Comparison of ENCODE assay signal across 8 mouse cellular contexts in genomic region chr8:123212321-123213117, GRCm38 (mm10). TPM values are rescaled to one million over a fixed set of nuclear protein-coding genes. Genes with fewer than 3 reads are reported as not detected.
DNase-seq lines count a peak whose midpoint lies in the region; ATAC-seq and TF ChIP-seq lines count a peak whose summit lies in the region.

Gene Chmp1a (minus strand): TSS chr8:123212763.
Gene Spata33 (plus strand): TSS chr8:123212832.

- H3K4me3 ChIP-seq in forebrain, embryonic 12.5 days (replicated peaks), result peak within 1 kb of the TSS; percentile 74
- H3K4me3 ChIP-seq in heart, postnatal 0 days (ENCODE audit: low read depth, low read length), result peak within 1 kb of the TSS; percentile 83
- peak within 1 kb of the TSS; percentile 92 for H3K4me3 ChIP-seq in neural tube, embryonic 14.5 days (ENCODE audit: low read depth, low read length)

- no peaks in the 10 kb centered on the region for H3K27me3 ChIP-seq in forebrain, embryonic 12.5 days
- no peaks in the 10 kb centered on the region for H3K27me3 ChIP-seq in heart, postnatal 0 days (ENCODE audit: control insufficient read depth, insufficient read depth, low read length)
- no peaks in the 10 kb centered on the region for H3K27me3 ChIP-seq in neural tube, embryonic 14.5 days (ENCODE audit: control insufficient read depth, insufficient read depth, low read length)

- peak; percentile 39 for TF ChIP-seq CTCF in heart, postnatal 0 days (IDR thresholded peaks at IDR 0.05; ENCODE audit: low read depth)

- ATAC-seq in forebrain, embryonic 12.5 days (ENCODE audit: low FRiP score), result peak; percentile 95
- peak; percentile 91 for ATAC-seq in heart, postnatal 0 days (ENCODE audit: insufficient read depth, low read depth)
- ATAC-seq in neural tube, embryonic 14.5 days (ENCODE audit: low read depth), result peak; percentile 94

- peaks cover 29% of the 10 kb centered on the region for H3K36me3 ChIP-seq in forebrain, embryonic 12.5 days (replicated peaks)
- peaks cover 28% of the 10 kb centered on the region for H3K36me3 ChIP-seq in heart, postnatal 0 days (replicated peaks; ENCODE audit: control insufficient read depth, insufficient read depth, low read length)
- H3K36me3 ChIP-seq in neural tube, embryonic 14.5 days (ENCODE audit: control insufficient read depth, insufficient read depth, low read length), result peaks cover 18% of the 10 kb centered on the region

- peak; percentile 91 for TF ChIP-seq EP300 in heart, postnatal 0 days (IDR thresholded peaks at IDR 0.05; ENCODE audit: low read depth)

- peak within 1 kb of the TSS; percentile 86 for H3K4me2 ChIP-seq in forebrain, embryonic 12.5 days
- peak within 1 kb of the TSS; percentile 84 for H3K4me2 ChIP-seq in heart, postnatal 0 days (ENCODE audit: low read depth, low read length)
- H3K4me2 ChIP-seq in neural tube, embryonic 14.5 days (ENCODE audit: low read depth, low read length), result peak within 1 kb of the TSS; percentile 71

- peaks cover 25% of the 10 kb centered on the region for H3K4me1 ChIP-seq in forebrain, embryonic 12.5 days
- H3K4me1 ChIP-seq in heart, postnatal 0 days (ENCODE audit: control insufficient read depth, insufficient read depth), result peaks cover 31% of the 10 kb centered on the region
- peaks cover 14% of the 10 kb centered on the region for H3K4me1 ChIP-seq in neural tube, embryonic 14.5 days (ENCODE audit: control insufficient read depth, insufficient read depth, low read length)

- peak; percentile 98 for DNase-seq in ES-CJ7 (ENCODE audit: low read depth, low spot score)
- DNase-seq in c-Kit-positive CD71-positive TER-119-positive erythroid progenitor cells, embryonic 14.5 days (ENCODE audit: low spot score), result peak; percentile 89
- peak; percentile 88 for DNase-seq in heart, postnatal 0 days (ENCODE audit: low spot score)
- DNase-seq in kidney, postnatal 36 days, result peak; percentile 96 to 98
- DNase-seq in lung, adult 18-20 months, result peak; percentile 88 to 94
- peak; percentile 93 for DNase-seq in testis, postnatal 10 days (ENCODE audit: low spot score)

- no peaks in the 10 kb centered on the region for H3K9me3 ChIP-seq in forebrain, embryonic 12.5 days
- no peaks in the 10 kb centered on the region for H3K9me3 ChIP-seq in heart, postnatal 0 days (replicated peaks; ENCODE audit: control insufficient read depth, low read length)
- H3K9me3 ChIP-seq in neural tube, embryonic 14.5 days (ENCODE audit: control insufficient read depth, low read length), result no peaks in the 10 kb centered on the region

- peak within 1 kb of the TSS; percentile 32; the same call in 1 of the 2 replicates for H3K27ac ChIP-seq in forebrain, embryonic 12.5 days
- peak within 1 kb of the TSS; percentile 68 for H3K27ac ChIP-seq in heart, postnatal 0 days (ENCODE audit: low read depth)
- H3K27ac ChIP-seq in neural tube, embryonic 14.5 days (ENCODE audit: low read depth, low read length), result peak within 1 kb of the TSS; percentile 4; the same call in 1 of the 2 replicates

- peak within 1 kb of the TSS; percentile 80 for H3K9ac ChIP-seq in forebrain, embryonic 12.5 days
- H3K9ac ChIP-seq in heart, postnatal 0 days (replicated peaks; ENCODE audit: low read depth, low read length), result peak within 1 kb of the TSS; percentile 93
- H3K9ac ChIP-seq in neural tube, embryonic 14.5 days (replicated peaks; ENCODE audit: low read depth, low read length), result peak within 1 kb of the TSS; percentile 97

- WGBS in forebrain, embryonic 12.5 days, result under 1% methylated on average over 76 of the region's 76 CpGs
- under 1% methylated on average over 76 of the region's 76 CpGs for WGBS in heart, postnatal 0 days
- 1% methylated on average over 73 of the region's 76 CpGs for WGBS in neural tube, embryonic 14.5 days

RNA-seq across cellular contexts. Expression of gene Chmp1a, which starts in this region (rescaled TPM):
- 150 and 155 TPM in 2 replicates for polyA plus RNA-seq in forebrain, embryonic 12.5 days (2016; fragmentation: Nextera tagmentation; extraction: Ambion mirVana)
- total RNA-seq in heart, postnatal 0 days (2014; rRNA removed; ENCODE audit: low replicate concordance), result 121 and 131 TPM in 2 replicates
- polyA plus RNA-seq in heart, postnatal 0 days (2015; fragmentation: Nextera tagmentation; extraction: Ambion mirVana), result 91.0 and 94.3 TPM in 2 replicates
- 123 and 147 TPM in 2 replicates for polyA plus RNA-seq in neural tube, embryonic 14.5 days (2014; fragmentation: Nextera tagmentation; extraction: Ambion mirVana)

RNA-seq across cellular contexts. Expression of gene Spata33, which starts in this region (rescaled TPM):
- polyA plus RNA-seq in forebrain, embryonic 12.5 days (2016; fragmentation: Nextera tagmentation; extraction: Ambion mirVana), result 5.7 and 6.3 TPM in 2 replicates
- 5.7 and 11.4 TPM in 2 replicates for total RNA-seq in heart, postnatal 0 days (2014; rRNA removed; ENCODE audit: low replicate concordance)
- 17.1 and 21.3 TPM in 2 replicates for polyA plus RNA-seq in heart, postnatal 0 days (2015; fragmentation: Nextera tagmentation; extraction: Ambion mirVana)
- polyA plus RNA-seq in neural tube, embryonic 14.5 days (2014; fragmentation: Nextera tagmentation; extraction: Ambion mirVana), result 6.0 and 6.5 TPM in 2 replicates

Comparison
In these comparisons a context has a peak if more than half of its experiments do, and no peak if none do; other contexts are left out.
1. Peak in every context shown above with its lines: DNase-seq, ATAC-seq, H3K4me3 ChIP-seq and H3K27ac ChIP-seq.
2. H3K27ac ChIP-seq: peak in every context shown above with its lines; median percentile 68 in heart, postnatal 0 days; 32 in forebrain, embryonic 12.5 days; 4 in neural tube, embryonic 14.5 days.